Mouse (Mus musculus): ENCODE measurements at regions not wholly inside any gene's neighbourhood (a gene's known extent, or its start where the extent isn't known, plus 50 kb on each side); places are given as distances from the start of the nearest gene placed in this dataset.

- no peak for DNase-seq (ENCODE audit: low read depth, low spot score)
Observed at GRCm38 (mm10) chr16:24341736-24342135, 51.6 kb upstream of the Lpp start.

GRCm38 (mm10) chr16:24340646-24341045, 52.7 kb upstream of the Lpp start:
- DNase-seq (ENCODE audit: low read depth, low spot score), result no peak

GRCm38 (mm10) chr16:24339320-24340265, 53.7 kb upstream of the Lpp start:
- no peak for DNase-seq (ENCODE audit: low read depth, low spot score)

GRCm38 (mm10) chr16:24338404-24338803, 54.9 kb upstream of the Lpp start:
- no peak for DNase-seq (ENCODE audit: low read depth, low spot score)

GRCm38 (mm10) chr16:24334389-24334788, 58.9 kb upstream of the Lpp start:
- DNase-seq (ENCODE audit: low read depth, low spot score), result no peak

GRCm38 (mm10) chr16:24331446-24332020, 61.8 kb upstream of the Lpp start:
- DNase-seq (ENCODE audit: low read depth, low spot score), result peak; percentile 85

GRCm38 (mm10) chr16:24326571-24326970, 66.7 kb upstream of the Lpp start:
- no peak for DNase-seq (ENCODE audit: low read depth, low spot score)

GRCm38 (mm10) chr16:24326046-24326445, 67.3 kb upstream of the Lpp start:
- DNase-seq (ENCODE audit: low read depth, low spot score), result no peak

GRCm38 (mm10) chr16:24324917-24325316, 68.4 kb upstream of the Lpp start:
- peak; percentile 34 for DNase-seq (ENCODE audit: low read depth, low spot score)

GRCm38 (mm10) chr16:24318723-24319437, 74.4 kb upstream of the Lpp start:
- DNase-seq (ENCODE audit: low read depth, low spot score), result no peak

GRCm38 (mm10) chr16:24313544-24314326, 79.6 kb upstream of the Lpp start:
- DNase-seq (ENCODE audit: low read depth, low spot score), result no peak

- DNase-seq (ENCODE audit: low read depth, low spot score), result no peak
Observed at GRCm38 (mm10) chr16:24305391-24305790, 87.9 kb upstream of the Lpp start.

GRCm38 (mm10) chr16:24296790-24297189, 96.5 kb upstream of the Lpp start:
- DNase-seq (ENCODE audit: low read depth, low spot score), result no peak

GRCm38 (mm10) chr16:24295626-24296440, 97.5 kb upstream of the Lpp start:
- DNase-seq (ENCODE audit: low read depth, low spot score), result no peak

GRCm38 (mm10) chr16:24284215-24284614, 109.1 kb upstream of the Lpp start:
- no peak for DNase-seq (ENCODE audit: low read depth, low spot score)

- peak; percentile 48 for DNase-seq (ENCODE audit: low read depth, low spot score)
Observed at GRCm38 (mm10) chr16:24282194-24282683, 111.1 kb upstream of the Lpp start.

- DNase-seq (ENCODE audit: low read depth, low spot score), result no peak
Observed at GRCm38 (mm10) chr16:24281561-24281960, 111.7 kb upstream of the Lpp start.

- no peak for DNase-seq (ENCODE audit: low read depth, low spot score)
Observed at GRCm38 (mm10) chr16:24277857-24278256, 115.5 kb upstream of the Lpp start.

- DNase-seq (ENCODE audit: low read depth, low spot score), result no peak
Observed at GRCm38 (mm10) chr16:24262701-24263100, 130.6 kb upstream of the Lpp start.

- DNase-seq (ENCODE audit: low read depth, low spot score), result no peak
Observed at GRCm38 (mm10) chr16:24259711-24260230, 133.5 kb upstream of the Lpp start.
